ENCODE assay signal across 8 mouse cellular contexts in the genomic region with DNA sequence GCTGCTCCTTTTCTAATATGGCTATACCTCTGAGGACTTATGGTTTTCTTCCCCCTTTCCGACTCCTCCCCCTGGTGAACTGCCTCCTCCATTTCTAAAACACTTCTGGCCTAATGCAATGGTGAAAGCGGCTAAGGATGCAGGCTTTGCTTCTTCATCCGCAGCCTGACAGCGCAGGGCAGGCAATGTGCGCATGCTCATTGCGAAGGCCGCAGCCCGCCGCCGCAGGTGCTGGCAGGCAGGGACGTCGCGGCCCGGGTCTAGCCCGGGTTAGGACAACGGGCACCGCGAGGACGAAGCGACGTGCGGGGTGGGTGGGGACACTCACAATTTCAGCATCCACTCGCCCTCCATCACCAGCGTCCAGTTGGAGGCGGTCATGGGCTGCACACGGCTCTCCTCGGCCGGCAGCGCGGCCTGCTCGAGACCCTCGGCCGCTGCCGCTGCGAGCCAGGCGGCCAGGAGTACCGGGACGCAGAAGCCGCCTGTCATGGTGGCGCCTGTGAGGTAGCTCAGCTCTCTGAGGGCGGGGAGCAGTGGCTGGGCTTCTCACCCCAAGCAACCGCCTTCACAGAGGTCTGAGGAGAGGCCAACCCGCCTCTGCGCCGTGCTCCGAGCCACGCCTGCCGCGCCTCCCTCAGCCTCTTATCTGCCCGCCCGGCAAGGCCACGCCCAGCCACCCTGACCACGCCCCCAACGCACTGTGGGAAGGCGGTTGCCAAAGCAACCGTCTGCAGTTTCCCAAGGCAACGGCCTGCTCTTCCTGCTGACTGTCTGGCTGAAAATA. TPM values are rescaled to one million over a fixed set of nuclear protein-coding genes. Genes with fewer than 3 reads are reported as not detected.
A peak's percentile ranks its signal among the peaks of the same experiment; 100 is the strongest.
DNase-seq lines count a peak whose midpoint lies in the region; ATAC-seq and TF ChIP-seq lines count a peak whose summit lies in the region.

A gene (minus strand): TSS at position 632 of the 787 bp plus-strand sequence.

- peak within 1 kb of the TSS; percentile 84 for H3K9ac ChIP-seq in embryonic facial prominence, embryonic 14.5 days (ENCODE audit: low read depth, low read length)
- H3K9ac ChIP-seq in limb, embryonic 14.5 days (ENCODE audit: low read depth, low read length, severe bottlenecking) = peak within 1 kb of the TSS; percentile 89
- peak within 1 kb of the TSS; percentile 89 for H3K9ac ChIP-seq in midbrain, postnatal 0 days (replicated peaks; ENCODE audit: low read length, poor library complexity, severe bottlenecking)

- peak; percentile 33 for TF ChIP-seq CTCF in midbrain, postnatal 0 days (IDR thresholded peaks at IDR 0.05)

- peak within 1 kb of the TSS; percentile 93 for H3K27ac ChIP-seq in embryonic facial prominence, embryonic 14.5 days (replicated peaks; ENCODE audit: low read depth, low read length)
- peak within 1 kb of the TSS; percentile 95 for H3K27ac ChIP-seq in limb, embryonic 14.5 days (replicated peaks; ENCODE audit: low read depth, low read length)
- H3K27ac ChIP-seq in midbrain, postnatal 0 days (ENCODE audit: low read depth, low read length) = peak within 1 kb of the TSS; percentile 99

- peak within 1 kb of the TSS; percentile 66 for H3K4me3 ChIP-seq in embryonic facial prominence, embryonic 14.5 days (ENCODE audit: low read depth, low read length)
- peak within 1 kb of the TSS; percentile 85 for H3K4me3 ChIP-seq in limb, embryonic 14.5 days (replicated peaks; ENCODE audit: low read length)
- peak within 1 kb of the TSS; percentile 73 for H3K4me3 ChIP-seq in midbrain, postnatal 0 days (ENCODE audit: low read depth, low read length)

- peak within 1 kb of the TSS; percentile 56 for H3K4me2 ChIP-seq in embryonic facial prominence, embryonic 14.5 days (ENCODE audit: low read depth, low read length)
- peak within 1 kb of the TSS; percentile 52 for H3K4me2 ChIP-seq in limb, embryonic 14.5 days (replicated peaks; ENCODE audit: low read depth, low read length, severe bottlenecking)
- peak within 1 kb of the TSS; percentile 55 for H3K4me2 ChIP-seq in midbrain, postnatal 0 days (ENCODE audit: low read depth, low read length, poor library complexity, severe bottlenecking)

- TF ChIP-seq POLR2A in limb, embryonic 14.5 days (IDR thresholded peaks at IDR 0.05; ENCODE audit: borderline replicate concordance, extremely low read depth, insufficient read depth, insufficient read length) = peak; percentile 67; the same call in 1 of the 2 replicates

- peak; percentile 98 for DNase-seq in 3T3-L1 (ENCODE audit: low read depth, low spot score)
- DNase-seq in adrenal gland, postnatal 4 days (ENCODE audit: low spot score in 2 of 2) = peak; percentile 96 to 99
- peak; percentile 98 for DNase-seq in embryonic facial prominence, embryonic 14.5 days (ENCODE audit: low spot score)
- DNase-seq in heart, adult 8-10 months (ENCODE audit: low spot score) = peak; percentile 98
- peak; percentile 99 for DNase-seq in kidney, adult 9 months
- peak; percentile 97 for DNase-seq in limb, embryonic 14.5 days (ENCODE audit: low spot score)
- peak; percentile 98 for DNase-seq in midbrain, postnatal 0 days (ENCODE audit: low spot score)
- peak; percentile 98 for DNase-seq in spleen, postnatal 14 days (ENCODE audit: low spot score in 2 of 2)

- ATAC-seq in embryonic facial prominence, embryonic 14.5 days (ENCODE audit: low read depth) = peak; percentile 99
- peak; percentile 100 for ATAC-seq in limb, embryonic 14.5 days (ENCODE audit: low FRiP score, low read depth)
- ATAC-seq in midbrain, postnatal 0 days (ENCODE audit: low FRiP score) = peak; percentile 99

- no peaks in the 10 kb centered on the region for H3K27me3 ChIP-seq in embryonic facial prominence, embryonic 14.5 days (replicated peaks; ENCODE audit: control insufficient read depth, insufficient read depth, low read length)
- H3K27me3 ChIP-seq in limb, embryonic 14.5 days (ENCODE audit: control insufficient read depth, insufficient read depth, low read length) = no peaks in the 10 kb centered on the region
- no peaks in the 10 kb centered on the region for H3K27me3 ChIP-seq in midbrain, postnatal 0 days (ENCODE audit: insufficient read depth, low read length)

- H3K4me1 ChIP-seq in embryonic facial prominence, embryonic 14.5 days (ENCODE audit: control insufficient read depth, insufficient read depth, low read length) = peaks cover 4% of the 10 kb centered on the region; the same call in 1 of the 2 replicates
- H3K4me1 ChIP-seq in limb, embryonic 14.5 days (ENCODE audit: control insufficient read depth, insufficient read depth, low read length) = peaks cover 5% of the 10 kb centered on the region; the same call in 1 of the 2 replicates
- H3K4me1 ChIP-seq in midbrain, postnatal 0 days (ENCODE audit: insufficient read depth, low read length) = peaks cover 14% of the 10 kb centered on the region

- no peaks in the 10 kb centered on the region for H3K9me3 ChIP-seq in embryonic facial prominence, embryonic 14.5 days (ENCODE audit: control insufficient read depth, low read length)
- H3K9me3 ChIP-seq in limb, embryonic 14.5 days (ENCODE audit: control insufficient read depth, low read length) = no peaks in the 10 kb centered on the region
- no peaks in the 10 kb centered on the region for H3K9me3 ChIP-seq in midbrain, postnatal 0 days (ENCODE audit: low read length)

- no peaks in the 10 kb centered on the region for H3K36me3 ChIP-seq in embryonic facial prominence, embryonic 14.5 days (ENCODE audit: control insufficient read depth, insufficient read depth, low read length)
- H3K36me3 ChIP-seq in limb, embryonic 14.5 days (ENCODE audit: control insufficient read depth, insufficient read depth, low read length) = 0 out of 2 replicates have a peak, but pooled peaks cover 3% of the 10 kb centered on the region
- no peaks in the 10 kb centered on the region for H3K36me3 ChIP-seq in midbrain, postnatal 0 days (ENCODE audit: insufficient read depth, low read length)

- under 1% methylated on average over 39 of the region's 57 CpGs for WGBS in embryonic facial prominence, embryonic 14.5 days
- 2% methylated on average over 49 of the region's 57 CpGs for WGBS in limb, embryonic 14.5 days
- WGBS in midbrain, postnatal 0 days = under 1% methylated on average over 56 of the region's 57 CpGs

RNA-seq across cellular contexts. Expression of the gene that starts here (rescaled TPM):
- total RNA-seq in adrenal gland, postnatal 4 days (2021) = 10 to 100 TPM; 45.7 to 46.6 TPM
- polyA plus RNA-seq in embryonic facial prominence, embryonic 14.5 days (2014; fragmentation: Nextera tagmentation; extraction: Ambion mirVana) = 22.0 and 22.4 TPM in 2 replicates
- 10 to 100 TPM; 52.5 to 65.2 (median 56.1) TPM for total RNA-seq in heart, adult 8-10 months (2022)
- polyA plus RNA-seq in limb, embryonic 14.5 days (2012; rRNA removed) = 10.5 and 10.7 TPM in 2 replicates
- polyA plus RNA-seq in limb, embryonic 14.5 days (2014; fragmentation: Nextera tagmentation; extraction: Ambion mirVana) = 18.8 and 20.1 TPM in 2 replicates
- total RNA-seq in midbrain, postnatal 0 days (2014; rRNA removed) = 153 and 192 TPM in 2 replicates
- polyA plus RNA-seq in midbrain, postnatal 0 days (2015; fragmentation: Nextera tagmentation; extraction: Ambion mirVana) = 99.4 and 110 TPM in 2 replicates

Comparison
In these comparisons a context has a peak if more than half of its experiments do, and no peak if none do; other contexts are left out.
1. Peak in every context shown above with its lines: DNase-seq, ATAC-seq, H3K4me3 ChIP-seq and H3K27ac ChIP-seq.